Mouse (Mus musculus): ENCODE measurements around the gene Elovl7. TPM values are rescaled to one million over a fixed set of nuclear protein-coding genes. Genes with fewer than 3 reads are reported as not detected.

Gene Elovl7
- polyA plus RNA-seq, 1 experiment from 2014 or later, result 24.6 TPM

- H3K4me2 ChIP-seq (replicated peaks; ENCODE audit: low read depth, low read length), result no peak overlapping the region
- no peaks in the 10 kb centered on the region for H3K9me3 ChIP-seq (ENCODE audit: control insufficient read depth, low read depth, low read length)
- H3K4me1 ChIP-seq (ENCODE audit: control insufficient read depth, insufficient read depth, low read length), result no peaks in the 10 kb centered on the region
- no peak overlapping the region for H3K27ac ChIP-seq (ENCODE audit: low read length)
- H3K36me3 ChIP-seq (ENCODE audit: control insufficient read depth, insufficient read depth, low read length), result peaks cover 8% of the 10 kb centered on the region
- no peak for ATAC-seq (ENCODE audit: insufficient number of reproducible peaks, insufficient read depth, low FRiP score, low read depth)
- no peak overlapping the region for H3K9ac ChIP-seq (replicated peaks; ENCODE audit: low read depth, low read length)
- no peaks in the 10 kb centered on the region for H3K27me3 ChIP-seq (ENCODE audit: control insufficient read depth, insufficient read depth, low read length)
- H3K4me3 ChIP-seq (ENCODE audit: low read depth, low read length), result no peak overlapping the region
- 82% methylated on average over 7 of the region's 7 CpGs for WGBS
Measured at GRCm38 (mm10) chr13:108327047-108327446, 112.8 kb downstream of the Elovl7 start.

GRCm38 (mm10) chr13:108328406-108329180 is 114.4 kb downstream of the Elovl7 start:
- no peak overlapping the region for H3K4me2 ChIP-seq (replicated peaks; ENCODE audit: low read depth, low read length)
- no peaks in the 10 kb centered on the region for H3K27me3 ChIP-seq (ENCODE audit: control insufficient read depth, insufficient read depth, low read length)
- WGBS, result 93% methylated on average over 21 of the region's 21 CpGs
- no peak overlapping the region for H3K4me3 ChIP-seq (ENCODE audit: low read depth, low read length)
- no peak overlapping the region for H3K27ac ChIP-seq (ENCODE audit: low read length)
- no peak overlapping the region for H3K9ac ChIP-seq (replicated peaks; ENCODE audit: low read depth, low read length)
- no peaks in the 10 kb centered on the region for H3K9me3 ChIP-seq (ENCODE audit: control insufficient read depth, low read depth, low read length)
- H3K4me1 ChIP-seq (ENCODE audit: control insufficient read depth, insufficient read depth, low read length), result no peaks in the 10 kb centered on the region
- ATAC-seq (ENCODE audit: insufficient number of reproducible peaks, insufficient read depth, low FRiP score, low read depth), result no peak
- H3K36me3 ChIP-seq (ENCODE audit: control insufficient read depth, insufficient read depth, low read length), result peaks cover 8% of the 10 kb centered on the region

- H3K36me3 ChIP-seq (ENCODE audit: control insufficient read depth, insufficient read depth, low read length), result peaks cover 5% of the 10 kb centered on the region; the same call in 1 of the 2 replicates
- no peaks in the 10 kb centered on the region for H3K9me3 ChIP-seq (ENCODE audit: control insufficient read depth, low read depth, low read length)
- no peak overlapping the region for H3K4me2 ChIP-seq (replicated peaks; ENCODE audit: low read depth, low read length)
- ATAC-seq (ENCODE audit: insufficient number of reproducible peaks, insufficient read depth, low FRiP score, low read depth), result no peak
- H3K27ac ChIP-seq (ENCODE audit: low read length), result no peak overlapping the region
- no peaks in the 10 kb centered on the region for H3K4me1 ChIP-seq (ENCODE audit: control insufficient read depth, insufficient read depth, low read length)
- H3K27me3 ChIP-seq (ENCODE audit: control insufficient read depth, insufficient read depth, low read length), result no peaks in the 10 kb centered on the region
- H3K4me3 ChIP-seq (ENCODE audit: low read depth, low read length), result no peak overlapping the region
- H3K9ac ChIP-seq (replicated peaks; ENCODE audit: low read depth, low read length), result no peak overlapping the region
- WGBS, result 54% methylated on average over 3 of the region's 3 CpGs
Measured at GRCm38 (mm10) chr13:108329693-108330092, 115.5 kb downstream of the Elovl7 start.

Other genes with a start within 250 kb of the Elovl7 start
- gene Smim15, start 170.0 kb upstream of the Elovl7 start, polyA plus RNA-seq (2014; fragmentation: Nextera tagmentation; extraction: Ambion mirVana), result 64.0 and 69.3 TPM in 2 replicates
- 70.5 and 80.7 TPM in 2 replicates for gene Ndufaf2, start 55.8 kb upstream of the Elovl7 start, polyA plus RNA-seq (2014; fragmentation: Nextera tagmentation; extraction: Ambion mirVana)
- gene Ercc8, start 55.7 kb upstream of the Elovl7 start, polyA plus RNA-seq (2014; fragmentation: Nextera tagmentation; extraction: Ambion mirVana), result 18.2 and 19.4 TPM in 2 replicates
- gene Depdc1b, start 101.9 kb downstream of the Elovl7 start, polyA plus RNA-seq (2014; fragmentation: Nextera tagmentation; extraction: Ambion mirVana), result 10.3 and 11.4 TPM in 2 replicates
- gene Pde4d, start 235.5 kb downstream of the Elovl7 start, polyA plus RNA-seq (2014; fragmentation: Nextera tagmentation; extraction: Ambion mirVana), result 28.3 and 29.3 TPM in 2 replicates

All from stomach, embryonic 14.5 days (tissue).